Mouse (Mus musculus) brain, embryonic 14.5 days (tissue): ENCODE measurements around the gene Rpl26. TPM values are rescaled to one million over a fixed set of nuclear protein-coding genes. Genes with fewer than 3 reads are reported as not detected.

Experiments
- DNase-seq: peaks from one replicate; pipeline ENCODE4 v3.0.0-alpha.2; 2011; ENCODE audit warnings: low read depth
- CTCF ChIP-seq: fragments of 200-500 bp; IDR thresholded peaks from 2 replicates; pipeline ENCODE4 v1.5.1; 2012; ENCODE audit warnings: inconsistent platforms, mild to moderate bottlenecking, moderate library complexity, borderline replicate concordance; ENCODE audit not compliant: insufficient read depth, insufficient read length; ENCODE audit errors: extremely low read depth
- POLR2A ChIP-seq: fragments of 200-500 bp; IDR thresholded peaks from 2 replicates; pipeline ENCODE4 v1.6.1; 2012; ENCODE audit warnings: mild to moderate bottlenecking, inconsistent platforms, borderline replicate concordance; ENCODE audit not compliant: poor library complexity, insufficient read depth, insufficient read length, severe bottlenecking; ENCODE audit errors: extremely low read depth
- polyA plus RNA-seq: library from polyadenylated mRNA; depleted of rRNA; stranded (reverse); fragments of >200 nt; gene quantifications from 2 replicates; pipeline ENCODE4 v1.2.3, GENCODE M21; 2012; rRNA removed

Gene Rpl26
- polyA plus RNA-seq: 2,015 and 2,036 TPM in 2 replicates

DNA sequence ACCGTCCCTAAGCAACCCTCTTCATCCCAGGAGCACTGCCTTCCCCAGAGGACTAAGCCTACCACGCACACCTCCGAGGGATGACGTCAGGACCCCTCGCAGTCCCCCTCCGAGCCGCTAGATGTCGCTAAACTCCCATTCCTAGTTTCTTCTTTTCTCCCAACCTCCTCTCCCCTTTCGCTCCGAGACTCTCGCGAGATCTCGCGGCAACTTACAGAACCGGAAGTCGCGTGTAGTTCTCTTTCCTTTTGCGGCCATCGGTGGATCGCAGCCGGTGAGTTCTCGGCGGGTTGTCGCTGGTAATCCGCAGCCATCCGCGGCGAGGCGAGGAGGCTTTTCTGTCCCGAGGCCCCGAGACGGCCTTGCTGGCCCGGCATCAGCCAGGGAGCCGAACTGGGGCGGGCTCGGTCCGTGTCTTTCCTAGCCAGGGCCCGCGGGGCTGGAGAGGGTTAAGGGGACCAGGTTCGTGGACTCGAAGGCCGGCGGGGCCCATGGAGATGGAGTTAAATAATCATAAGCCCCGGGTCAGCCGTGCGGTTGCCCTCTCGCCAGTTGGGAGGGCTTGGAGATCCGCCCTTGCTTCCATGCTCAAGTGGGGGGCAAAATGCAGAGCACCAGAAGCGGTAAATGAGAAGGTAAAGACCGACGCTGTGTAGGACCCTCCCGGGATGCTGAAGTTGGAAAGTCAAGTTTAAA lies at the start of gene Rpl26:
TSS of gene Rpl26 (plus strand) at position 233 of the 696 bp plus-strand sequence.
- TF ChIP-seq POLR2A (peak; percentile 42; the same call in 1 of the 2 replicates), CTCF (peak; percentile 100)

DNA sequence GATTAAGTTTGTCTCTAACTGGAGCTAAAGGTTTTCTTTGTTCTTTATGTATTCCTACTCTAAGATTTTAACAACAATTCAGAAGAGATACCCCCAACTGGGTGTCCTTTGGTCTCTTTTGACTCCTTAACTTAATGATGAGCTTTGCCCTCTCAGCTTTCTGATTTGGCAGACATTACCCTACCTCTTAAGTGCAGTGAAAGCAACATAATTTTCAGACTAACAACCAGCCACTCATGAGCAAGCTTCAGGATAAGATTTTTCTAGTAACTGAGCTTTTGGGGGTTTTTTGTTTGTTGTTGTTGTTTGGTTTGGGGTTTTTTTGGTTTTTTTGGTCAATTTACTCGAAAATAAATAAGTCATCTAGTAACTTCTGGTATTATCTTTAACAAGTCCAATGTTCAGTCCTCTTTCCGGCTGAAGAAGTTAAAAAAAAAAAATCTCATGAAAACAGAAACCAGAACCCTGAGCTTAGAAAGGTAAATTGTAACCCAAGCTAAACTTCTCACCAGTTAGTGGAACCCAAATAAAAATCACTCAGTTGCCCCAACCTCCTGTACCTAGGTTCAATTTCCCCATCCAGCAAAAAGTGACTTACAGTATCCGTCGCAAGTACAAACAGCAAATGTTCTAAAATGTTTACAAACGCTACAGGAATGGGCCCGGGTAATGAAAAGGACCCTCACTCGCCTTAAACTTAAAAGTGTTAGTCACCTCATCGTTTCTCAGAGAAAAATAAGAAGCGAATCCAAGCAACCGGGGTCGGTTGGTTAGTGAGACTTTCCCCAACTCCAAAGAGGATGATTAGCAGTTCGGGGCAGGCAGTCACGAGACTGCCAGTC lies 49.5 kb upstream of the Rpl26 start:
- no peak for DNase-seq
- no peak for TF ChIP-seq CTCF
- no peak for TF ChIP-seq POLR2A

More for the DNA sequence above, at the start of gene Rpl26:
- DNase-seq: peak; percentile 99

DNA sequence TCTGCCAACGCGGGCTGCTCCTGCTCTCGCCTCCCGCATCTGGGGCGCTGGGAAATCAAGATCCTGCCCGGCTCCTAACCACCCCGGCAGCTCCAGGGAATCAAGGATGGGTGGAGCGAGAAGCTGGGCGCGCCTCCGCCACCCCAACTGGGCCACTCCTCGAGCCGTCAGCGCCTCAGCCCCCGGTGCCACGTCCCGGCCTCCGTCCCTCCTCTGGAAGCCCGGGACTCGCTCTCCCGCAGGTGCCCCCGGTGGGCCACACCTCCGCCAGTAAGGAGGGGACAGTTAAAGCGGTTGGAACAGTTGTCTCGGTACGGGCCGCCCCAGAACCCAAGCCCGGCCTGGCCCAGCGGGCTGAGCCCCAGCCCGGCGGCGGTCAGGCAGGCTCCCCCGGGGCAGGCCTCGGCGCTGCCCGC lies 48.9 kb upstream of the Rpl26 start:
- TF ChIP-seq CTCF (no peak), POLR2A (no peak)
- peak; percentile 65 for DNase-seq

DNA sequence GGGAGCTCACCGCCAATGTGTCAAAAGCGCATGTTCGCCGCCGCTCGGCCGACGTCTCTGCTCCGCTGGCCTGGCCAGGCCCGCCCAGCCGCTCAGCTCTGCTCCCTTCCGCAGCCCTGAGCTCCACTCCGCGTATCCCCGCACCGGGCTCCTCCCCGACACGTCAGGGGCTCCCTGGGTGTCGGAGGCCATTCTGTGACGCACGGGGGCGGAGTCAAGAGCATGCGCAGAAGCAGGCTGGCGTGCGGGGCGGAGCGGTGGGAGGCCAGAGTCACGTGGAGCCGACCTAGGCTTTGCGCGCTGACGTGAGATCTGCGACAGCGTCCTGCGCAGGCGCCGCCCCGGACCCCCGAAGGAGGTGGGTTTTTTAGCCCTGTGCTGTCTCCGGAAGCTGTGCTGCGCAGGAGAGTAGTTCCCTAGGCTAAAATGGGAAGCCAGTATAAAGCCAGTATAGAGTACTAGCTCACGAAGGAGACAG lies 48.4 kb upstream of the Rpl26 start:
- peak; percentile 99 for DNase-seq
- peak; percentile 83 for TF ChIP-seq POLR2A
- no peak for TF ChIP-seq CTCF

DNA sequence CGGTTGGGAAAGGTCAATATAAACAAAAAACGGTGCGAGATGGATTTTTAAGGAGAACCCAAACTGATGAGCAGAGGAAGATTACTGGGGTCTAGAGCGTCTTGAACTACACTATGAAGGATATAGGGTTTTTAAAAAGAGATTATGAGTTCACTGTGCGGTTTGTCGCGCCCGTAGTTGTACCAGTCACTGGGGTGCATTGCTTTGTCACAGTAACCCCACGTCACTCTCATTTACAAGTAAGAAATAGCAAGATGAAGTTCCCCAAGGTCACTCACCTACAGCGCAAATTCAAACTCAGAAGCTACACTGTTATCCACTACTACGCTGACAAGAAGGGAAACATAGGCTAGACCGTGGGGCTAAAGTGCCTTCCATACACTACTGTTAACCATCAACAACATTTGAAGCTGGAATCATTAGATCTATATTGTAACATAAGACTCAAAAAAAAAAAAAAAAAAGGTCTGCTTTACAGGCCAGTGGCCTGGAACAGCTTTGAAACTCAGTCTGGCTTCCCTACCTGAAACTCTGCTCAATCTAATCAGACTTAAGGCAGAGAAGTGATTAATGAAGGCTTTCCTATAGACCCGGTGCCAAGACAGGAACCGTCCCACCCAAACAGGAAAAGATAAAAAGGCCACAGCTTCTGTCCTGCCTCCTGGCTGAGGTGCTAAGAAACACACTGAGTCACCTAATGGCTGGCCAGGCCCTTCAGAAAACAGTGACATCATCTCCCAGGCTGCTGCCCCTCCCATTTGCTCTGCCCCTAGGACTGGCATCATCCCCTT lies 47.6 kb upstream of the Rpl26 start:
- TF ChIP-seq POLR2A (no peak), CTCF (no peak)
- peak; percentile 17 for DNase-seq

DNA sequence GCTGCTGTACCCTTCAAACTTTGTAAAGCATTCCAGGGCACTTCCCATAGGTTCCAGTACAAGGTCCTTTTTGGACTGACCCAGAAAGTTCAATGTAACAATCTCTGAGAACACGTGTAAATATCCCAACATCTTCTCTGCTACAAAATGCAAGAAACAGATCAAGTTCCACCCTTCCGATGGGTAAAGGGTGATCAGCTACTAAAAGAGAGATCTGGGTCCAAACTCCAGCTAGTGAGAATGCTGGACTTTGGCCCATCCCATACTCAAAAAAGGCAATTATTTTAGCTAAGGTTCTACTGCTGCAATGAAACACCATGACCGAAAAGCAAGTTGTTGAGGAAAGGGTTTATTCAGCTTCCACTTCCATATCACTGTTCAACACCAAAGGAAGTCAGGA lies 46.8 kb upstream of the Rpl26 start:
- TF ChIP-seq CTCF: no peak
- TF ChIP-seq POLR2A: no peak
- DNase-seq: no peak

DNA sequence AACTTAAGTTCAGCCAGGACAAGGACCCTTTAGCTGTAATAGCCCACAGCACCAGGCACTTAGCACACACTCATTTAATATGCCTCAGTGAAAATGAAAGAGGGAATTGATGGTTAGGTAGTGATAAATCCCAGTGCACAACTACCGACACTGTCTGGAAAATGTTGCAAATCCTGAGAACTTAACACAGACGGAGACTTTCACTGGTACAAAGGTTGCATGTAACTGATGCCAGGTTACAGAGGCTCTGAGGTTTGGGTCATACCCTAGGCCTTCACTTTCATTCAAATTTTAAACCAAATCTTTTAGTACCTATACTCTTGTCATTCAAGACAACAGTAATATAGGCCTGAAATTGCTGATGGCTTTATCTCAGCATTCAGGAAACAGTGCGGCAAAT lies 44.1 kb upstream of the Rpl26 start:
- no peak for DNase-seq
- TF ChIP-seq CTCF (no peak), POLR2A (no peak)

DNA sequence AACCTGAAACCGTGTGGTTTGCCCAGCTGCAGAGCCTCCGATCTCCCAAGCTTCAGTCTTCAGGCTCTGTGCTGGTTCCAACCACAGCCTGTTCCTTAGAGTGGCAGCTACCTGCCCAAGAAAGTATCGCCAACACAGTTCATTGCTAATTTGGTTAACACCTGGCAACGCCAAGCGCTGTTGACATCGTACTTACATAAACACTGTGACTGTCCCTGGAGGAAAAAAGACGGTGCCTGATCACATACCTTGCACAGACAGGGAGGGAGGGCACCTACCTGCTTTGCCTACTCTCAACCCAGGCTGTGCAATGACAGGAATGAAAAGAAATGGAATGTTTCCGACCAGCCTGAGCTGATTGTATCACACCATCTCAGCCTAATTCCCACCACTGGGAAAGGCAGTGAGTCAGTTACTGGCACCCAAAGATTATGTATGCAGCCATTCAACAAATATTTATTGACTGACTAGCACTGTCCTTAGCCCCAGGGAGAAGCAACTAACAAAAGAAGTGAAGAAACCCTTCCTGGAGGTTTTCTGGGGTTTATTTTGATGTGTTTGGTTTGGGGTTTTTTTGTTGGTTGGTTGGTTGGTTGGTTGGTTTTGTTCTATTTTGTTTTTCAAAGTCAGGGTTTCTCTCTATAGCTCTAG lies 41.3 kb upstream of the Rpl26 start:
- no peak for TF ChIP-seq POLR2A
- TF ChIP-seq CTCF: no peak
- DNase-seq: no peak

DNA sequence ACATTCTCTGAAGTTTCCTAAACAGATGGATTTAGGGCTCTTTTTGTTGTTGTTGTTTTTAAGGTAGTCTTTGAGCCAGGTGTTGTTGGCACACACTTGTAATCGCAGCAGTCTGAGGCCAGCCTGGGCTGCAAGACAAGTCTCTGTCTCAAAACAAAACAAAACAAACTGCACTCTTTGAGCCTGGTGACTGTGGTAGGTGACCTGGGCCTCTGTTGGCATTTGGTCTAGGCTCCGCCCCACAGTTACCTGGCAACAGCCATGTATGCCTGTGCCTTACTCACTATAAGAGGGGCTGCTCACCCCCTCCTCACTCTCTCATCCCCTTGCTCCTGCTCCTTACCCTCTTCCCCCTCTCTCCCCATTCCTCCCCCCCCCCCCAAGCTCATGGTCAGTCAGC lies 39.1 kb upstream of the Rpl26 start:
- no peak for DNase-seq

DNA sequence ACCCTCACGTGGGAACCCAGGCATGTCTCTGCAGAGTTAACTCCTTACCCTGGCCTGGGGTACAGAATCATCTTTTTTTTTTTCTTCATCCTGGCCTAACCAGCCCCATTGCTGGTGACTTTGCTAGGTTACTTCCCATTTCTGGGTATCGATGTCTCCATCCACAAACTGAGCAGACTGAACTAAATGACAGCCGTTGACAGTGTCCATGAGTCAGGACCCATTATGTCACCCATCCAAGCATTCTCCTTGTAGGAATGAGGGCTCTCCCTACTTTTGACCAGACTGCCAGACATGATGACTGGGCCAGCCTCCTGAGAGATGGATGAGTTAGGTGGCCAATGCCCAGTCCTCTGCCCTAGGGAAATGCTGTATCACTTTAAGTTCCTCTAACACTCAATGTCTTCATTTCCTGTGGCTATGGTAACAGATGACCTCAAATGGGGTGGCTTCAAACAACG lies 37.7 kb upstream of the Rpl26 start:
- TF ChIP-seq CTCF: no peak
- TF ChIP-seq POLR2A: no peak
- no peak for DNase-seq

More for the DNA sequence above, 39.1 kb upstream of the Rpl26 start:
- TF ChIP-seq CTCF: no peak
- TF ChIP-seq POLR2A: no peak

DNA sequence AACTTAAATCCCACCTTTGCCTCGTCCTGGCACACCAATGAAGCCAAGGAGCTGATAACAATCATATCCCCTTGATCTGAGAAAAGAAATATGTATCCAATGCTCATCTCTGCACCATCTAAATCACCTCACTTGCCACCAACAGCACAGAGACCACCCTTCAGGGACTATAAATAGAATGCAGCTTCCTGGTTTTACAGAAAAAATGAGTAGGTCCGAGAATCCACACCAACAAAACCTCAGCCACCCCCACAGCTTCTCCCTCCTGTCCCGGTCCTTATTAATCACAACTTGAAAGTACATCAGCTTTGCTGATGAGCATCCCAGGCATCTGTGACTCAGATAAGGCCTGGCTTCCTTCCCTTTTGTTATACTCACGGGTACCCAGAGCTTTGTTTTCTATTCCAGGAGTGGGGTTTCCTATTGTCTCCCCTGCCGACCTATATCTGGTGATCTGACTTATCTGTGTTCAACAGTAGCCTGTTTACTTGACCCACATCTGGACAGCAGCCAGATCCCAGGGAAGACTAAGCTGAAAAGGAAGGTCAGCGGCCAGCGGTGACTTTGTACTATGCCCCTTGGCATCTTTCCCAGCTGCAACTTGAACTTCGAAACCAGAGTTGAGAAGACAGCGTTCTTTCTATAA lies 36.7 kb upstream of the Rpl26 start:
- TF ChIP-seq CTCF (no peak), POLR2A (no peak)
- peak; percentile 24 for DNase-seq
